Mouse (Mus musculus): Measurements from ENCODE around the gene Nup98.

Gene Nup98

GRCm38 (mm10) chr7:102076714-102077296 is 133.2 kb downstream of the Nup98 start:
- in situ Hi-C loops (cut with MseI, MboI), result no loop called here
